ENCODE assay signal across 11 mouse cellular contexts in genomic region chr8:95360181-95361015, GRCm38 (mm10). TPM values are rescaled to one million over a fixed set of nuclear protein-coding genes. Genes with fewer than 3 reads are reported as not detected.
DNase-seq lines count a peak whose midpoint lies in the region; ATAC-seq and TF ChIP-seq lines count a peak whose summit lies in the region.
"Had no signal": no experiment of that assay in that cellular context is flagged by ENCODE, and none has a peak within 500 bp of the region (broad histone marks: within the 10 kb centered on the region; RNA-seq: fewer than 3 reads in every experiment).

No protein-coding gene starts in this region.

- no peak overlapping the region for H3K4me2 ChIP-seq in hindbrain, embryonic 15.5 days
- no peak overlapping the region for H3K4me2 ChIP-seq in midbrain, embryonic 11.5 days

- no peaks in the 10 kb centered on the region for H3K27me3 ChIP-seq in heart, adult 2 months (ENCODE audit: control insufficient read depth, insufficient read depth, low read length)
- no peaks in the 10 kb centered on the region for H3K27me3 ChIP-seq in hindbrain, embryonic 15.5 days
- no peaks in the 10 kb centered on the region for H3K27me3 ChIP-seq in midbrain, embryonic 11.5 days (ENCODE audit: control insufficient read depth, insufficient read depth, low read length)

- peak; percentile 71 for ATAC-seq in common myeloid progenitor, adult 5-6 weeks (replicated peaks; ENCODE audit: low read depth, poor library complexity, severe bottlenecking)
- 0 out of 2 replicates have a peak, but pooled peaks have one; percentile 20 for ATAC-seq in hindbrain, embryonic 15.5 days (ENCODE audit: low FRiP score, low read depth)
- peak; percentile 12; the same call in 1 of the 2 replicates for ATAC-seq in midbrain, embryonic 11.5 days (ENCODE audit: low FRiP score)

- TF ChIP-seq CTCF in heart, adult 2 months (IDR thresholded peaks at IDR 0.05): no peak

- intact Hi-C loops in heart, adult 2 months (cut with DNase I): no loop called here
- intact Hi-C loops in heart, postnatal 14 days (cut with DNase I): no loop called here

- WGBS in heart, adult 2 months: 13% methylated on average over 7 of the region's 7 CpGs
- 46% methylated on average over 6 of the region's 7 CpGs for WGBS in hindbrain, embryonic 15.5 days
- WGBS in midbrain, embryonic 11.5 days: 70% methylated on average over 7 of the region's 7 CpGs

- H3K9me3 ChIP-seq in hindbrain, embryonic 15.5 days: no peaks in the 10 kb centered on the region
- no peaks in the 10 kb centered on the region; the same call in 1 of the 2 replicates for H3K9me3 ChIP-seq in midbrain, embryonic 11.5 days (ENCODE audit: control insufficient read depth, low read length)

- TF ChIP-seq POLR2A in heart, adult 2 months (IDR thresholded peaks at IDR 0.05; ENCODE audit: insufficient read depth, low read depth, low read length): 0 out of 2 replicates have a peak, but pooled peaks have one; percentile 52

- H3K9ac ChIP-seq in heart, adult 2 months (ENCODE audit: low read depth, low read length): peak overlapping the region; percentile 14; the same call in 1 of the 2 replicates
- no peak overlapping the region for H3K9ac ChIP-seq in hindbrain, embryonic 15.5 days
- H3K9ac ChIP-seq in midbrain, embryonic 11.5 days (ENCODE audit: low read length): peak overlapping the region; percentile 20; the same call in 1 of the 2 replicates

- H3K27ac ChIP-seq in heart, adult 2 months: peak overlapping the region; percentile 70
- H3K27ac ChIP-seq in hindbrain, embryonic 15.5 days (replicated peaks): no peak overlapping the region
- H3K27ac ChIP-seq in midbrain, embryonic 11.5 days (ENCODE audit: low read depth, low read length): peak overlapping the region; percentile 14; the same call in 1 of the 2 replicates

- peak; percentile 57 to 58 for DNase-seq in heart, adult 2 months
- DNase-seq in heart, postnatal 14 days: no peak
- no peak for DNase-seq in midbrain, embryonic 11.5 days (ENCODE audit: low spot score, missing footprints)
- DNase-seq in embryo, embryonic 11 days: no peak
- no peak for DNase-seq in cerebellum, postnatal 4 days (ENCODE audit: low spot score in 2 of 2)
- no peak for DNase-seq in thymus, postnatal 36 days

- H3K79me2 ChIP-seq in heart, adult 2 months (replicated peaks; ENCODE audit: control insufficient read depth, insufficient read depth, low read length): peaks cover 11% of the 10 kb centered on the region

- 0 out of 2 replicates have a peak, but pooled peaks have one; percentile 23 for TF ChIP-seq EP300 in heart, adult 2 months (IDR thresholded peaks at IDR 0.05; ENCODE audit: insufficient read depth, low read depth, low read length)

- H3K4me3 ChIP-seq in heart, adult 2 months: no peak overlapping the region
- no peak overlapping the region for H3K4me3 ChIP-seq in hindbrain, embryonic 15.5 days
- no peak overlapping the region for H3K4me3 ChIP-seq in midbrain, embryonic 11.5 days (ENCODE audit: low read depth, low read length)

- H3K4me1 ChIP-seq in heart, adult 2 months (ENCODE audit: control insufficient read depth, insufficient read depth, low read length): peaks cover 38% of the 10 kb centered on the region
- H3K4me1 ChIP-seq in hindbrain, embryonic 15.5 days (replicated peaks): peaks cover 39% of the 10 kb centered on the region
- peaks cover 8% of the 10 kb centered on the region for H3K4me1 ChIP-seq in midbrain, embryonic 11.5 days (ENCODE audit: control insufficient read depth, insufficient read depth, low read length)

- H3K36me3 ChIP-seq in heart, adult 2 months (ENCODE audit: control insufficient read depth, insufficient read depth, low read length): peaks cover 23% of the 10 kb centered on the region
- no peaks in the 10 kb centered on the region for H3K36me3 ChIP-seq in hindbrain, embryonic 15.5 days
- no peaks in the 10 kb centered on the region for H3K36me3 ChIP-seq in midbrain, embryonic 11.5 days (ENCODE audit: control insufficient read depth, insufficient read depth, low read length)

RNA-seq across cellular contexts. Expression of gene Mmp15, which starts 8.3 kb away (rescaled TPM):
- total RNA-seq in heart, adult 2 months (2021): 10 to 100 TPM; 53.4 to 67.5 TPM
- 56.7 and 58.4 TPM in 2 replicates for polyA plus RNA-seq in heart, adult 2 months (2012; rRNA removed)
- 10 to 100 TPM; 90.2 to 99.0 TPM for total RNA-seq in heart, postnatal 14 days (2021)
- 0.05 and 0.55 TPM in 2 replicates for total RNA-seq in common myeloid progenitor, adult 5-6 weeks (2017)
- 20.0 and 22.1 TPM in 2 replicates for polyA plus RNA-seq in hindbrain, embryonic 15.5 days (2015; fragmentation: Nextera tagmentation; extraction: Ambion mirVana)
- 11.7 and 13.5 TPM in 2 replicates for polyA plus RNA-seq in midbrain, embryonic 11.5 days (2014; fragmentation: Nextera tagmentation; extraction: Ambion mirVana)

RNA-seq across cellular contexts. Expression of gene Usb1, which starts 28.3 kb away (rescaled TPM):
- total RNA-seq in heart, adult 2 months (2021): 10 to 100 TPM; 12.2 to 15.2 TPM
- polyA plus RNA-seq in heart, adult 2 months (2012; rRNA removed): 23.9 and 31.1 TPM in 2 replicates
- 10 to 100 TPM; 18.6 TPM for total RNA-seq in heart, postnatal 14 days (2021)
- 14.5 and 17.9 TPM in 2 replicates for total RNA-seq in common myeloid progenitor, adult 5-6 weeks (2017)
- polyA plus RNA-seq in hindbrain, embryonic 15.5 days (2015; fragmentation: Nextera tagmentation; extraction: Ambion mirVana): 34.8 and 35.8 TPM in 2 replicates
- 33.3 and 37.6 TPM in 2 replicates for polyA plus RNA-seq in midbrain, embryonic 11.5 days (2014; fragmentation: Nextera tagmentation; extraction: Ambion mirVana)

RNA-seq across cellular contexts. Expression of gene Zfp319, which starts 28.6 kb away (rescaled TPM):
- 1 to 10 TPM; 7.6 to 8.1 TPM for total RNA-seq in heart, adult 2 months (2021)
- polyA plus RNA-seq in heart, adult 2 months (2012; rRNA removed): 5.5 and 7.3 TPM in 2 replicates
- total RNA-seq in heart, postnatal 14 days (2021): 10 to 100 TPM; 11.6 to 11.9 TPM
- total RNA-seq in common myeloid progenitor, adult 5-6 weeks (2017): 2.8 and 5.2 TPM in 2 replicates
- 15.2 and 16.5 TPM in 2 replicates for polyA plus RNA-seq in hindbrain, embryonic 15.5 days (2015; fragmentation: Nextera tagmentation; extraction: Ambion mirVana)
- polyA plus RNA-seq in midbrain, embryonic 11.5 days (2014; fragmentation: Nextera tagmentation; extraction: Ambion mirVana): 8.3 and 8.6 TPM in 2 replicates

RNA-seq across cellular contexts. Expression of gene Tepp, which starts 50.0 kb away (rescaled TPM):
- total RNA-seq in heart, adult 2 months (2021): not detected
- polyA plus RNA-seq in heart, adult 2 months (2012; rRNA removed): 0.44 and 0.59 TPM in 2 replicates
- under 1 TPM in 1 of 2 experiments, not detected in 1; 0.37 TPM for total RNA-seq in heart, postnatal 14 days (2021)
- total RNA-seq in common myeloid progenitor, adult 5-6 weeks (2017): not detected in 2 replicates
- polyA plus RNA-seq in hindbrain, embryonic 15.5 days (2015; fragmentation: Nextera tagmentation; extraction: Ambion mirVana): 2.3 and 3.6 TPM in 2 replicates
- 0.29 TPM in 1 of 2 replicates, not detected in the other for polyA plus RNA-seq in midbrain, embryonic 11.5 days (2014; fragmentation: Nextera tagmentation; extraction: Ambion mirVana)
- total RNA-seq: gastrocnemius, adult 18-20 months; left cerebral cortex, adult 18-20 months had no signal
- polyA plus RNA-seq: neural tube, embryonic 11.5 days had no signal

RNA-seq across cellular contexts. Expression of gene Cngb1, which starts 54.0 kb away (rescaled TPM):
- under 1 TPM; 0.61 to 0.63 TPM for total RNA-seq in heart, adult 2 months (2021)
- polyA plus RNA-seq in heart, adult 2 months (2012; rRNA removed): 1.00 and 1.2 TPM in 2 replicates
- total RNA-seq in heart, postnatal 14 days (2021): 1 to 10 TPM; 1.3 to 1.7 TPM
- 2.6 and 5.2 TPM in 2 replicates for total RNA-seq in common myeloid progenitor, adult 5-6 weeks (2017)
- polyA plus RNA-seq in hindbrain, embryonic 15.5 days (2015; fragmentation: Nextera tagmentation; extraction: Ambion mirVana): 0.43 TPM in 2 replicates
- polyA plus RNA-seq in midbrain, embryonic 11.5 days (2014; fragmentation: Nextera tagmentation; extraction: Ambion mirVana): 0.04 TPM in 1 of 2 replicates, not detected in the other

Comparison
In these comparisons a context has a peak if more than half of its experiments do, and no peak if none do; other contexts are left out.
1. DNase-seq: peak in heart, adult 2 months (2 of 2); none in heart, postnatal 14 days (0 of 2), midbrain, embryonic 11.5 days (single experiment), embryo, embryonic 11 days (single experiment), cerebellum, postnatal 4 days (0 of 2) and thymus, postnatal 36 days (0 of 2).
2. ATAC-seq: peak in every context shown above with its lines; median percentile 71 in common myeloid progenitor, adult 5-6 weeks; 20 in hindbrain, embryonic 15.5 days; 12 in midbrain, embryonic 11.5 days.
3. RNA of gene Mmp15, which starts 8.3 kb away (total RNA-seq): 90.2 to 99.0 TPM in heart, postnatal 14 days and 53.4 to 67.5 TPM in heart, adult 2 months; 0.05 to 0.55 TPM in common myeloid progenitor, adult 5-6 weeks; every median in the first group is over 10 times any median in the second.